Mouse (Mus musculus) thymus, postnatal 36 days (tissue): ENCODE measurements around the gene Actr3.

Experiments
- DNase-seq, 2 experiments: peaks; one replicate each; pipeline ENCODE4 v3.0.0; 2022; ENCODE audit warnings: mixed read lengths in 2 of 2

Actr3 gene

GRCm38 (mm10) chr1:125435369-125436135 is at the start of gene Actr3:
Gene Actr3 (minus strand): TSS chr1:125435727.
- DNase-seq = peak; percentile 100

GRCm38 (mm10) chr1:125482459-125483287 is 47.1 kb upstream of the Actr3 start:
- no peak for DNase-seq

- no peak for DNase-seq
Observed at GRCm38 (mm10) chr1:125481842-125482241, 46.3 kb upstream of the Actr3 start.

DNA sequence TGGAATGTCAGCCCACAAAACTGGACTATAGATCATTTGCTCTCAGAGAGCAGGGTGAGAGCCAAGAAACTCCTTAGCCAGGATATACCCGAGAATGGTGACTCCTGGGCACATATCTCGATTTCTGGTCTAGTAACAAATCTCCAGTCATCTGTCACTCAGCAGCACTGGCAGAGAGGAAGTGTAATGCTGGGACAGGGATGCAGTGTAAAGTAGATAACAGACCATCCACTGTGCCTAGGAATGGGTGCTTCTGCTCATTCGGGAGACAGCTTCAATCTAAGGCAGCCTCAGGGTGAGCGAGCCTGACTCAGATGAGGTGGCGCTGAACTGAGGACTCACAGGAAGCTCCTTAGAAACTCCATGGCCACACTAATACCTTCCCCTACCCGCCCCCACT is 43.1 kb upstream of the Actr3 start:
- no peak for DNase-seq

- DNase-seq = no peak
Observed at GRCm38 (mm10) chr1:125475961-125476682, 40.6 kb upstream of the Actr3 start.

DNA sequence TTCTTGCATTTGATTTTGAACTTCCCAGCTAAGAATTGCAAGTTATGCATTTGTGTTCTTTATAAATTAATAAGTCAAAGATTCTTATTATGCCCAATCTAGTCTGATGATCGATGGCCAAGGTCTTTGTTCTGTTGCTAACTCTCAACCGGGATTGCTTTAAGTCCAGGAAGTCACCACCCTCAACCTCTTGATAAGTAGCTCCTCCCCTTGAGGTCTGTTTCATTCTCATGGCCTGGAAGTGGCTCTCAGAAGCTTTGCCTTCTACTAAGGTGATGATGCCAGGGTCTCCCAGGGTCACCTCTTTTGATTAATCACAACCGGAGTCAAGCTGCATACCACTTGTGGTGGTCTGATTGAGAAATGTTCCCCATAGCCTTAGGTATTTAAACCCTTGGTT is 38.3 kb upstream of the Actr3 start:
- DNase-seq = no peak

GRCm38 (mm10) chr1:125473126-125473666 is 37.7 kb upstream of the Actr3 start:
- DNase-seq = no peak

DNA sequence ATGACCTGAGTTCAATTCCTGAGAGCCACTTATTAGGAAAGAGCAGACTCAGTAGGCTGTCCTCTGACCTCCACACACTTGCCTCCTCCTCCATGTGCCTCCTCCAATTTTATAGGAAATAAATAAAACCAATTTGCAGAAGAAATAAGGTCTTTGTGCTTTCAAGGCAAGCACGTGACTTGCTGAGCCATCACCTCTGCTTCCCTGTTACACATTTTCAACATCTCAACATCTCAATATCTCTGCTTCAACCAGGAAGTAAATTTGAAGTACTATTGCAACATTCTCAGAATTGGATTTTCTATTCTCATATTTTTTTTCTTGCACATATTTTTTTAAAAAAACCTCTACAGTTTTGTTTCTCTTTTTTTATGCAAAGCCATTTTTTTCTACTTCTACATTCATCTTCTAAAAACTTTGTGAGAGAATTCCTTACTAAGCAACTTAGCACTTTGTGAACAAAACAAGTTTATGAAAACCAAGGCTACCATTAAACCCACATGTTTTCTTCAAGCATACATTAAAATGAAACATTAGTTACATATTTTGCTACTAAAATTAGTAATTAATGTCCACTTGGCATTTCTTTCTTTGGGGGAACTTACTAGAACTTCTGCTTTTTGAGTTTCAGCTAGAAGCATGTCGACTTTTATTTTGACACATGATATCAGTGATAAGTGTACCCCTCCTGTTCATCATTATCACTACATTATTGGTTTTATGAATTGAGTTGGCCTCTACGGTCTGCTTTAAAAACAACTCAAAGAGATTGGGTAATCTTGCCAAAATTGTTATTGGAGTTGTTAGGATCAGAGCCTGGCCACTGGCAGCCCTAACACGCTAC is 35.5 kb upstream of the Actr3 start:
- DNase-seq = no peak

DNA sequence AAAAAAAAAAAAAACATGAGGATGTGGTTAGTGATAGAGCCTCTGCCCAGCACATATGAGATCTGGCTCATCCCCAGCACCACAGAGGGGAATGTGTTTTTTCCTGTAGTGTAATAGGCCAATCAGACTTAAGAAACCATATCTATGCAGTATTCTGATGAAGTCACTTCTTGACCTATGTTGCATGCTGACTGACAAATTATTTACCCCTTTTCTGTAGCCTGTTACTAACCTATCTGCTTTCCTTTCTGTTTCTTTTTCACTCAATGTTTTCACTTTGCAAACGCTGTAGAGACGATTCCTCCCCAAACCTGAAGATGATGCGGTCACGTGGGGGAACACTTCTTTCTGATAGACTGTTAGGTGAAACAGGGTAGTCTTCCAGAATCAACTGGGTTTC is 32.4 kb upstream of the Actr3 start:
- DNase-seq = no peak

GRCm38 (mm10) chr1:125466621-125467257 is 31.2 kb upstream of the Actr3 start:
- DNase-seq = peak; percentile 26 to 39

DNA sequence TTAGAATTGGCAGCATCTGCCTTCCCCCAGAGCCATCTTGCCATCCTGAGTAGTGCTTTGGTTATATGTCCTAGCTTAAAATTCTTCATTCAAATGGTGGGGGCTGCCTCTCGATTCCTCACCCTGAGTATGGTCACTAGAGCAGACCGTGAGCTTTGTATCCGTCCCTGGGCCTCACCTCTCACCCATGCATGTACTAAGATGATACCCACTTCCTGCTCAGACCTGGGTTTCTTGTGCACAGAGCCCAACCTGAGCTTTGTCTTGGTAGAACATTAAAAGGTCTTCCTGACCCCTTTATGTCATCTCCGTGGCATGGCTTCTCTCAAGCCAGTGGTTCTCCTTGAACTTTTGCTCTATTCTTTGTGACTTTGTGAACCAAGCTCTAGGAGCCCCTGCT is 28.5 kb upstream of the Actr3 start:
- peak; percentile 9 to 20 for DNase-seq

DNA sequence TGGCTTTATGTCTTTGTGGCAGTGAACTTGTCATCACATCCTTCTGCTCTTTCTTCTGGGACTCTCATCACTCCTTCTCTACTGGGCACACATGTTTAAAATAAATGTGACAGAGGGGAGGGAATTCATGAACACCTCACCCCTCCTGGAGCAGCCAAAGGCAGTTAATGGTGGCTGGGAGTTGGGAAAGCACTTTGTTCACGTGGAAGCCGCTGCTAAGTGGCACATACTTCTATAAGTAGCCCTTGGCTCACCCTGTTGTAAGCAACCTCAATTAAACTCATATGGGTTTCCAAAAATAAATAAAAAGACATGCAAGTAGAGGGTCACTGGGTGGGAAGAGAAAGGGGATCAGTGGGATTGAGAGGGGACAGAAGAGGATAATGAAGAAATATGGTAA is 27.8 kb upstream of the Actr3 start:
- no peak for DNase-seq

- DNase-seq = no peak
Observed at GRCm38 (mm10) chr1:125462917-125463316, 27.4 kb upstream of the Actr3 start.

- no peak for DNase-seq
Observed at GRCm38 (mm10) chr1:125458531-125458930, 23.0 kb upstream of the Actr3 start.

DNA sequence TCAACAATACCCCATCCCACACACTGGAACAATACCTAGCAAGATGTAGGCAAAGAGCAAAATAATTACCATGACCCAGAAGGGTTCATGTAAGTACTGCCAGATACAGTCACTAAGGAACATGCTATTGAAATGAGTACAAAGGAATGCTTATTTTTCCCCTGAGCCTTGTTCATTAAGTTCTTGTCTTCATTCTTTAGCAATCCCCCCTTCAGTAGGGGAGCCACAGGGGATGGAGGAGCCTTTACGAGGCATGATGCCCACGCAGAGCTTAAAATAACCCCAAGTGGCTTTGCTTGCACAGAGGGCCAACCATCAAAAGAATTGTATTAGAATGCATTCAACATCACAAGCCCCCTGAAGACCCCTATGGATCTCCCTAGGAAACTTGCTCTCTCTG is 19.6 kb upstream of the Actr3 start:
- DNase-seq = no peak

- DNase-seq = no peak
Observed at GRCm38 (mm10) chr1:125450282-125451000, 14.9 kb upstream of the Actr3 start.

- no peak for DNase-seq
Observed at GRCm38 (mm10) chr1:125447926-125448325, 12.4 kb upstream of the Actr3 start.

DNA sequence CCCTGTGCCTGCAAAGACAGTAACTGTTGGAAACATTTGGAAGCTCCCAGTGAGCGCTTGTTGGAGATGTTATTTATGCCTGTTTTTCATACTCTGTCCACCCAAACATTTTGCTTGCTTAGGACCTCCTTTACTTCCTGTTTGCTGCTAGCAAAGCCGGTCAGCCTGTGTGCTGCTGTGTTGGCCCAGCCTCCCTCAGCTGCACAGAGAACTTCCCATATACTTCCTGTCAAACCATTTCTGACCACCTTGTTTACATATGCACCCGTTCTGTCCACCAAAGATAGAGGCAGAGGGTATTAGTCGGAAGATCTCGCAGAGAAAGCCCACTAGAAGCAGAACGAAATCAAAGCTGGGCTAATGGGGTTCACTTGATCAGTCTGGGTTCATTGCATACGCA is 6.2 kb upstream of the Actr3 start:
- peak in 1 of 2 experiments; percentile 13 for DNase-seq

GRCm38 (mm10) chr1:125441251-125441650 is 5.7 kb upstream of the Actr3 start:
- peak; percentile 30 to 31 for DNase-seq

GRCm38 (mm10) chr1:125439556-125439955 is 4.0 kb upstream of the Actr3 start:
- no peak for DNase-seq

DNA sequence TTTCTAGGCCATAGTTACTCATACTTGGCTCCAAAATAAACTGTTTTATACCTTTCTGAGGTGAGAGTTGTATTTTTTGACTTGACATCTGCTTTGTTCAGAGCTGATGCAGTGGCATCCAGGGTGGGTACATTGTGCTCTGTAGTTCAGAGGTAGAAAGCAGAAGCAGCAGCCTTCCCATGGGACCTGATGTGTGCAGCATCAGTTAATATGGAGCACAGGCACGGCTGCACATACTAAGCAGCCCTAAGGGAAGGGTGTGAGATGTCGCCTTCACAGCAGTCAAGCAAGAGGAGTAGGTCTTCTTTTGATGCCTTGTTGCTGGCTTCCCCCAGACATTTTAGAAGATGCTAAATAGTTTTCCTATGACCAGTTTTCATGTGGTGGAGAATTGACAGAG is 3.3 kb upstream of the Actr3 start:
- no peak for DNase-seq
